Mouse (Mus musculus) regulatory T cell (primary cell): ENCODE measurements around the gene 5430402E10Rik.
"Not testable (repeated sequence)": the region's sequence is repeated elsewhere in the genome, so short reads cannot be mapped to it uniquely, and the experiment has no call there.

Experiments
- in situ Hi-C: fragments of 300-600 bp; cut with MboI, MseI; formaldehyde crosslinking; loops from one replicate; pipeline ENCODE4 v1.15.1; 2025; ENCODE audit warnings: high pct_unique_total_duplicates

5430402E10Rik gene

DNA sequence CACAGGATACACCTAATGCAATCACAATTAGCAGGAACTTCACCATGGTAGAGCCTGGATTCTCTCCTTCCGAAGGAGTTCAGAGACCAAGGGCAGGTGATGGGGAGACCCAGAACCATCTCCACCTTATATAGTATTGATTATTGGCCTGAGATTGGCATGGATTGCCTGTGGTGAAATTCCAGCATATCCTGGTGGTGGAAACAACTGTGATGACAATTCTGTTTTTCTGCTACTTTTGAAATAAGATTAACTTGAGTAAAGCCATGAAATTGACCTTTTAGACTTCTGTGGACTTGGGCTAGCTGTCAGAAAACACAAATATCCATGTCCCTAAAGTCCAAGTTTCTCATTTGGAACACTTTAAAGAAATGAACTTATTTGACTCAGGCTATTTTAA lies at the start of gene 5430402E10Rik:
5430402E10Rik (minus strand) TSS at position 101 of the 400 bp plus-strand sequence.
- in situ Hi-C loops: loop anchor here (5.0 kb wide), 2 partner anchors 57 to 58 kb away; no protein-coding TSS in a partner anchor

DNA sequence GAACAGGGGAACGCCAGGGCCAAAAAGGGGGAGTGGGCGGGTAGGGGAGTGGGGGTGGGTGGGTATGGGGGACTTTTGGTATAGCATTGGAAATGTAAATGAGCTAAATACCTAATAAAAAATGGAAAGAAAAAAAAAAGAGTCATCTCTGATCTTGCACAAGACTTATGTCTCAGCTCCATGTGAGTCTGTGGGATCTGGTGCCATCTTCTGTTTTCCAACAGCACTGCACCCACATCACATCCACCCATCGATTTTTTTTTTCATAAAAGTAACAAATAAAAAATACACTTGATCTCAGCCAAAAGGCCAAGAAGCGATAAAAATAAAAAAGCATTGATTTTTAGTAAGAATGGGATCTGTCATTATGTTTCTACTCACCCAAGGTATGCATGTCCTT lies 44.8 kb downstream of the 5430402E10Rik start:
- in situ Hi-C loops: not testable (repeated sequence)
